Mouse (Mus musculus) cerebellum, postnatal 36 days (tissue): ENCODE measurements around the gene Srd5a3.

ENCODE experiments used
- DNase-seq, 2 experiments: peaks; one replicate each; pipeline ENCODE4 v3.0.0; 2021 to 2022; ENCODE audit warnings: mixed read lengths in 2 of 2

Srd5a3 gene

DNA sequence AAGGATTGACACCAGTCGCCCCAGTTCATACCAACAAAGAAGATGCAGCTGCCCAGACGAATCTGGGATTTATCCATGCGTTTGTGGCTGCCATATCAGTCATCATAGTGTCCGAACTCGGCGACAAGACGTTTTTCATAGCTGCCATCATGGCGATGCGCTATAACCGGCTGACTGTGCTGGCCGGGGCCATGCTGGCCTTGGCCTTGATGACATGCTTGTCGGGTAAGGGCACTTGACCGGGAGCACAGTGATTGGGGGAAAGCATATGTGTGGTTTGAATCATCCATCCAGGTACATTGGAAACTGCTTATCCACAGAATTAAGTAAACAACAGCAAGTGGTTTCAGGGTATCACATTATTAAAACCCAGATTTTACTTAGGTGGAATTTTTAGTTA, 59.3 kb downstream of the Srd5a3 start:
- no peak for DNase-seq

DNA sequence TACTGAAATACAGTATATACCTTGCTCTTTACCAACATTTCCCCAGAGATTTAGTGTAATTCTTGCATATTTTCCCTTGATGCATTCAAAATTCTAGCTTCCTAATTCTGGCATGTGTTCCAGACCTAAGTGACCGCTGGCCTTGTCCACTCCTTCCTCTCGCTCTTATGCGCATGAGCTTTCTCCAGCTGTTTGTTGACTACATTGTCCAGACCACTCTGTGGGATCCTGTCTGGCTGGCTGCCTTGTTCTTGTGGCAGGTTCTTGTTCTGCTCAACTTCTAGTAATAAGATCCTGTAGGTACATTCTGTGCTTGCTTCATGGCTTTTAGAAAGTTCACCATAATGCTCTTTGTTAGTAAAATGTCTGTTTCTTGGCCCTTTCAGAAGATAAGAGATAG, 63.1 kb downstream of the Srd5a3 start:
- DNase-seq = no peak
